Mouse (Mus musculus) right cerebral cortex, postnatal 36 days (tissue): ENCODE results near the gene 2410137M14Rik.
A peak's percentile ranks its signal among the peaks of the same experiment; 100 is the strongest.

Source experiments
- DNase-seq, 2 experiments: peaks; one replicate each; pipeline ENCODE4 v3.0.0; 2022; ENCODE audit warnings: low spot score in 2 of 2, mixed read lengths in 1 of 2

2410137M14Rik gene

GRCm38 (mm10) chr17:36949265-36949664 lies 31.8 kb downstream of the 2410137M14Rik start:
- no peak for DNase-seq

- no peak for DNase-seq
These were observed 32.8 kb downstream of the 2410137M14Rik start for GRCm38 (mm10) chr17:36948286-36948685.

GRCm38 (mm10) chr17:36947051-36947819 lies 33.8 kb downstream of the 2410137M14Rik start:
- DNase-seq, result peak in 1 of 2 experiments; percentile 55

- no peak for DNase-seq
These were observed 36.8 kb downstream of the 2410137M14Rik start for GRCm38 (mm10) chr17:36944121-36944775.

- DNase-seq, result no peak
These were observed 37.3 kb downstream of the 2410137M14Rik start for GRCm38 (mm10) chr17:36943691-36944090.

GRCm38 (mm10) chr17:36942791-36943471 lies 38.1 kb downstream of the 2410137M14Rik start, which contains the start of gene Rnf39:
Rnf39 (plus strand) TSS chr17:36942918.
- DNase-seq, result no peak

GRCm38 (mm10) chr17:36942391-36942790 lies 38.6 kb downstream of the 2410137M14Rik start:
- peak in 1 of 2 experiments; percentile 67 for DNase-seq

GRCm38 (mm10) chr17:36938056-36938455 lies 43.0 kb downstream of the 2410137M14Rik start:
- DNase-seq, result no peak

GRCm38 (mm10) chr17:36931806-36932205 lies 49.2 kb downstream of the 2410137M14Rik start:
- DNase-seq, result no peak

- DNase-seq, result no peak
These were observed 49.9 kb downstream of the 2410137M14Rik start for GRCm38 (mm10) chr17:36931130-36931529.

GRCm38 (mm10) chr17:36930233-36930632 lies 50.8 kb downstream of the 2410137M14Rik start:
- DNase-seq, result no peak

- DNase-seq, result no peak
These were observed 51.7 kb downstream of the 2410137M14Rik start for GRCm38 (mm10) chr17:36929236-36929932.
